Mouse (Mus musculus): ENCODE data around the gene Pnkd. TPM values are rescaled to one million over a fixed set of nuclear protein-coding genes. Genes with fewer than 3 reads are reported as not detected.

The Pnkd gene
- polyA plus RNA-seq (2012; ENCODE audit: insufficient read depth, insufficient read length, missing spikeins), result 37.6 and 37.8 TPM in 2 replicates

GRCm38 (mm10) chr1:74284543-74285160 is at the start of gene Pnkd, which contains the start of gene Aamp:
Pnkd (plus strand) TSS chr1:74284930.
Aamp (minus strand) TSS chr1:74284738.
- H3K4me1 ChIP-seq (ENCODE audit: control insufficient read depth, insufficient read depth, low read length), result peaks cover 4% of the 10 kb centered on the region
- H3K27ac ChIP-seq (ENCODE audit: insufficient read depth, low read depth, low read length), result peak within 1 kb of the TSS; percentile 61
- H3K4me3 ChIP-seq (ENCODE audit: insufficient read depth, low read length), result peak within 1 kb of the TSS; percentile 80
- no peak for TF ChIP-seq POLR2A (IDR thresholded peaks at IDR 0.05; ENCODE audit: borderline replicate concordance, low read depth, low read length)
- no peak for TF ChIP-seq CTCF (IDR thresholded peaks at IDR 0.05; ENCODE audit: low read depth, low read length)

GRCm38 (mm10) chr1:74235938-74236589 is 48.7 kb upstream of the Pnkd start, which contains the start of gene Arpc2:
Arpc2 (plus strand) TSS chr1:74236084.
- H3K4me3 ChIP-seq (ENCODE audit: insufficient read depth, low read length), result peak within 1 kb of the TSS; percentile 89
- H3K27ac ChIP-seq (ENCODE audit: insufficient read depth, low read depth, low read length), result peak within 1 kb of the TSS; percentile 91
- TF ChIP-seq POLR2A (IDR thresholded peaks at IDR 0.05; ENCODE audit: borderline replicate concordance, low read depth, low read length), result no peak
- no peak for TF ChIP-seq CTCF (IDR thresholded peaks at IDR 0.05; ENCODE audit: low read depth, low read length)
- peaks cover 24% of the 10 kb centered on the region for H3K4me1 ChIP-seq (ENCODE audit: control insufficient read depth, insufficient read depth, low read length)

GRCm38 (mm10) chr1:74236590-74237317 is 48.0 kb upstream of the Pnkd start:
- Histone ChIP-seq H3K4me1 (ENCODE audit: control insufficient read depth, insufficient read depth, low read length) (peaks cover 26% of the 10 kb centered on the region), H3K4me3 (ENCODE audit: insufficient read depth, low read length) (peak overlapping the region; percentile 89), H3K27ac (ENCODE audit: insufficient read depth, low read depth, low read length) (peak overlapping the region; percentile 91)
- TF ChIP-seq POLR2A (IDR thresholded peaks at IDR 0.05; ENCODE audit: borderline replicate concordance, low read depth, low read length) (no peak), CTCF (IDR thresholded peaks at IDR 0.05; ENCODE audit: low read depth, low read length) (no peak)

DNA sequence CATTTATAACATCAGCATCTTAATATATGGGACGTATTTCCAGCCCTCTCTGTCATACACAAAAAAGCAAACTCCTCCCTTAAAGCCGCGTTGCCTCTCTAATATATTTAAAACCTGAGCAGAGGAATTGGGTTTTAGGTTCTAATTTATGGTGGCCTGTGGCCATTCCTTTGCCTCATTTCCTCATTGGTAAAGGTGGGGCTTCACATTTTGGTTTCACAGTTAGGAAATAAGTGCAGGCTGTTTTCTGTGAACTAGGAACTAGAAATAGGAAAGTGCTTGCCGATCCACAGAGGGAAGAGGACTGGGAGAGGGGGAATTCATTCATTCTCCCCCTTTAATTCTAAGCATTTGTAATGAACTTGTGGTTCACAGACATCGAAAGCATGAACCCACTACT is 47.1 kb upstream of the Pnkd start:
- TF ChIP-seq POLR2A (IDR thresholded peaks at IDR 0.05; ENCODE audit: borderline replicate concordance, low read depth, low read length) (no peak), CTCF (IDR thresholded peaks at IDR 0.05; ENCODE audit: low read depth, low read length) (no peak)
- H3K4me1 ChIP-seq (ENCODE audit: control insufficient read depth, insufficient read depth, low read length), result peaks cover 32% of the 10 kb centered on the region
- H3K27ac ChIP-seq (ENCODE audit: insufficient read depth, low read depth, low read length), result peak overlapping the region; percentile 91
- H3K4me3 ChIP-seq (ENCODE audit: insufficient read depth, low read length), result peak overlapping the region; percentile 89

DNA sequence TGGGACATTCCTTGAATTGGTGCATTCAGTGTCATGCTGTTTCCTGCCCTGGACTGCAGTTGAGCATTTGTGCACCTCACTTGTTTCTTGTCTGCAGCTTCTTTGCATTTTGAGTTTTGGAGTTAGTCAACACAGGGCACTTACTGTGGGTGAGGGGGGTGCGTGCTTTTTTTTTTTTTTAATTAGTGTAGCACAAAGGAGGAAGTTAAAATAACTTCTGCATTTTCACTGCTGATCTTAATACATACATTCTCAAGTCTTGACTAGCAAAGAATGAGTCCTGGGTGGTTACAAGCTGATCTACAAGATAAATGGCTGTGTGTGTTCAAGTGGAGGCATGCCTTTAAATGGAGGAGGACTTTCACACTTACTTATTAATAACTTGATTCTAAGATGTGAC is 46.6 kb upstream of the Pnkd start:
- H3K27ac ChIP-seq (ENCODE audit: insufficient read depth, low read depth, low read length), result peak overlapping the region; percentile 91
- TF ChIP-seq CTCF (IDR thresholded peaks at IDR 0.05; ENCODE audit: low read depth, low read length) (no peak), POLR2A (IDR thresholded peaks at IDR 0.05; ENCODE audit: borderline replicate concordance, low read depth, low read length) (no peak)
- peaks cover 35% of the 10 kb centered on the region for H3K4me1 ChIP-seq (ENCODE audit: control insufficient read depth, insufficient read depth, low read length)
- H3K4me3 ChIP-seq (ENCODE audit: insufficient read depth, low read length), result peak overlapping the region; percentile 89

GRCm38 (mm10) chr1:74239162-74239561 is 45.6 kb upstream of the Pnkd start:
- TF ChIP-seq CTCF (IDR thresholded peaks at IDR 0.05; ENCODE audit: low read depth, low read length), result peak; percentile 18; the same call in 1 of the 2 replicates
- no peak for TF ChIP-seq POLR2A (IDR thresholded peaks at IDR 0.05; ENCODE audit: borderline replicate concordance, low read depth, low read length)
- peak overlapping the region; percentile 68 for H3K27ac ChIP-seq (ENCODE audit: insufficient read depth, low read depth, low read length)
- H3K4me1 ChIP-seq (ENCODE audit: control insufficient read depth, insufficient read depth, low read length), result peaks cover 43% of the 10 kb centered on the region

DNA sequence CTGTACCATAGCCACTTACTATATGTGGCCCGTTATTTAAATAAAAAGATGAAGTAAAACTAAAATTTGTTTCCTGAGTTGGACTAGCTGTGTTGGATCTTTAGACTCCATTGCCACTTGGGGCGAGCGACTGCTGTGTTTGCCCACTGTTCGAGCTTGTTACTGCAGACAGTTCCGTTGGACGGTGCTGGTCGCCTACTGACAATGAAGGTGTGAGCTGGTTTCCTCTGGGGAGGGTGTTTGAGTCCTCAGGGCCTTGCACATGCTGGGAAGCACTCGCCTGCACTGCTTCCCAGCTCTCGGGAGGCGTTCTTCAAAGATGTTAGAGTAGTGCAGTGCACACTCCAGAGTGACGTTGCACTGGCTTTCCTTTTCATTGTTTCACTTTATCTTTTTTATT is 45.1 kb upstream of the Pnkd start:
- Histone ChIP-seq H3K4me3 (ENCODE audit: insufficient read depth, low read length) (peak overlapping the region; percentile 52), H3K4me1 (ENCODE audit: control insufficient read depth, insufficient read depth, low read length) (peaks cover 43% of the 10 kb centered on the region), H3K27ac (ENCODE audit: insufficient read depth, low read depth, low read length) (peak overlapping the region; percentile 68)
- no peak for TF ChIP-seq CTCF (IDR thresholded peaks at IDR 0.05; ENCODE audit: low read depth, low read length)
- TF ChIP-seq POLR2A (IDR thresholded peaks at IDR 0.05; ENCODE audit: borderline replicate concordance, low read depth, low read length), result no peak

More at GRCm38 (mm10) chr1:74239162-74239561, 45.6 kb upstream of the Pnkd start:
- peak overlapping the region; percentile 52 for H3K4me3 ChIP-seq (ENCODE audit: insufficient read depth, low read length)

- Histone ChIP-seq H3K4me3 (ENCODE audit: insufficient read depth, low read length) (peak overlapping the region; percentile 27), H3K4me1 (ENCODE audit: control insufficient read depth, insufficient read depth, low read length) (peaks cover 41% of the 10 kb centered on the region), H3K27ac (ENCODE audit: insufficient read depth, low read depth, low read length) (peak overlapping the region; percentile 1; the same call in 1 of the 2 replicates)
- TF ChIP-seq CTCF (IDR thresholded peaks at IDR 0.05; ENCODE audit: low read depth, low read length) (no peak), POLR2A (IDR thresholded peaks at IDR 0.05; ENCODE audit: borderline replicate concordance, low read depth, low read length) (no peak)
These were observed 44.4 kb upstream of the Pnkd start for GRCm38 (mm10) chr1:74240311-74240710.

- TF ChIP-seq CTCF (IDR thresholded peaks at IDR 0.05; ENCODE audit: low read depth, low read length) (no peak), POLR2A (IDR thresholded peaks at IDR 0.05; ENCODE audit: borderline replicate concordance, low read depth, low read length) (no peak)
- Histone ChIP-seq H3K27ac (ENCODE audit: insufficient read depth, low read depth, low read length) (0 out of 2 replicates have a peak overlapping the region, but pooled peaks have one; percentile 9), H3K4me3 (ENCODE audit: insufficient read depth, low read length) (no peak overlapping the region; the same call in 1 of the 2 replicates), H3K4me1 (ENCODE audit: control insufficient read depth, insufficient read depth, low read length) (peaks cover 42% of the 10 kb centered on the region)
These were observed 43.9 kb upstream of the Pnkd start for GRCm38 (mm10) chr1:74240832-74241231.

All from bone marrow macrophage, adult 2 months (primary cell).